Mouse (Mus musculus) small intestine, adult 2 months (tissue): ENCODE results near the gene Klhl12.

ENCODE experiments used
- CTCF ChIP-seq: fragments of 200-500 bp; IDR thresholded peaks from 2 replicates; pipeline ENCODE4 v1.5.1; 2012; ENCODE audit warnings: low read depth, mild to moderate bottlenecking, control low read depth, inconsistent platforms, low read length, moderate library complexity, mixed read lengths; ENCODE audit not compliant: insufficient replicate concordance, insufficient read length; ENCODE audit errors: extremely low read depth
- POLR2A ChIP-seq: fragments of 200-500 bp; IDR thresholded peaks from 2 replicates; pipeline ENCODE4 v1.6.1; 2012; ENCODE audit warnings: low read depth, mild to moderate bottlenecking, control low read depth, inconsistent platforms, low read length, moderate library complexity

GRCm38 (mm10) chr1:134520001-134520721 is 64.8 kb downstream of the Klhl12 start:
- TF ChIP-seq CTCF (no peak), POLR2A (no peak)
